Mouse (Mus musculus): Measurements from ENCODE around the gene Slit3.
A peak's percentile ranks its signal among the peaks of the same experiment; 100 is the strongest.

Slit3 gene

GRCm38 (mm10) chr11:35637102-35637501 lies 516.1 kb downstream of the Slit3 start:
- H3K4me1 ChIP-seq (replicated peaks; ENCODE audit: low read depth, low read length): peaks cover 30% of the 10 kb centered on the region
- TF ChIP-seq POU5F1 (IDR thresholded peaks at IDR 0.05; ENCODE audit: borderline replicate concordance, low read length) (no peak), NANOG (IDR thresholded peaks at IDR 0.05; ENCODE audit: borderline replicate concordance, low read length) (no peak), CTCF (conservative IDR thresholded peaks at IDR 0.05; ENCODE audit: low read length) (no peak)
- peaks cover 26% of the 10 kb centered on the region for H3K27me3 ChIP-seq (ENCODE audit: insufficient read depth, low read length)
- no peaks in the 10 kb centered on the region for H3K36me3 ChIP-seq (ENCODE audit: insufficient read depth, low read length)
- H3K9me3 ChIP-seq (ENCODE audit: low read length): no peaks in the 10 kb centered on the region
- no peak overlapping the region for H3K4me3 ChIP-seq (replicated peaks; ENCODE audit: low read length)

- Histone ChIP-seq H3K4me3 (replicated peaks; ENCODE audit: low read length) (peak overlapping the region; percentile 43), H3K36me3 (ENCODE audit: insufficient read depth, low read length) (no peaks in the 10 kb centered on the region), H3K4me1 (replicated peaks; ENCODE audit: low read depth, low read length) (peaks cover 30% of the 10 kb centered on the region), H3K27me3 (ENCODE audit: insufficient read depth, low read length) (peaks cover 15% of the 10 kb centered on the region), H3K9me3 (ENCODE audit: low read length) (no peaks in the 10 kb centered on the region)
- no peak for TF ChIP-seq NANOG (IDR thresholded peaks at IDR 0.05; ENCODE audit: borderline replicate concordance, low read length)
- TF ChIP-seq CTCF (conservative IDR thresholded peaks at IDR 0.05; ENCODE audit: low read length): no peak
- no peak for TF ChIP-seq POU5F1 (IDR thresholded peaks at IDR 0.05; ENCODE audit: borderline replicate concordance, low read length)
Observed at GRCm38 (mm10) chr11:35638862-35639384, 517.9 kb downstream of the Slit3 start.

- peaks cover 30% of the 10 kb centered on the region for H3K4me1 ChIP-seq (replicated peaks; ENCODE audit: low read depth, low read length)
- H3K27me3 ChIP-seq (ENCODE audit: insufficient read depth, low read length): peaks cover 12% of the 10 kb centered on the region
- H3K4me3 ChIP-seq (replicated peaks; ENCODE audit: low read length): peak overlapping the region; percentile 43
- no peak for TF ChIP-seq NANOG (IDR thresholded peaks at IDR 0.05; ENCODE audit: borderline replicate concordance, low read length)
- TF ChIP-seq POU5F1 (IDR thresholded peaks at IDR 0.05; ENCODE audit: borderline replicate concordance, low read length): no peak
- no peak for TF ChIP-seq CTCF (conservative IDR thresholded peaks at IDR 0.05; ENCODE audit: low read length)
- no peaks in the 10 kb centered on the region for H3K9me3 ChIP-seq (ENCODE audit: low read length)
- H3K36me3 ChIP-seq (ENCODE audit: insufficient read depth, low read length): no peaks in the 10 kb centered on the region
Observed at GRCm38 (mm10) chr11:35639428-35639827, 518.4 kb downstream of the Slit3 start.

- Histone ChIP-seq H3K27me3 (ENCODE audit: insufficient read depth, low read length) (peaks cover 2% of the 10 kb centered on the region), H3K9me3 (ENCODE audit: low read length) (no peaks in the 10 kb centered on the region), H3K4me1 (replicated peaks; ENCODE audit: low read depth, low read length) (no peaks in the 10 kb centered on the region), H3K36me3 (ENCODE audit: insufficient read depth, low read length) (no peaks in the 10 kb centered on the region), H3K4me3 (replicated peaks; ENCODE audit: low read length) (no peak overlapping the region)
- TF ChIP-seq POU5F1 (IDR thresholded peaks at IDR 0.05; ENCODE audit: borderline replicate concordance, low read length): no peak
- no peak for TF ChIP-seq CTCF (conservative IDR thresholded peaks at IDR 0.05; ENCODE audit: low read length)
- TF ChIP-seq NANOG (IDR thresholded peaks at IDR 0.05; ENCODE audit: borderline replicate concordance, low read length): no peak
Observed at GRCm38 (mm10) chr11:35651286-35651685, 530.3 kb downstream of the Slit3 start.

- H3K4me3 ChIP-seq (replicated peaks; ENCODE audit: low read length): no peak overlapping the region
- no peak for TF ChIP-seq POU5F1 (IDR thresholded peaks at IDR 0.05; ENCODE audit: borderline replicate concordance, low read length)
- no peak for TF ChIP-seq NANOG (IDR thresholded peaks at IDR 0.05; ENCODE audit: borderline replicate concordance, low read length)
- TF ChIP-seq CTCF (conservative IDR thresholded peaks at IDR 0.05; ENCODE audit: low read length): no peak
- H3K4me1 ChIP-seq (replicated peaks; ENCODE audit: low read depth, low read length): no peaks in the 10 kb centered on the region
- no peaks in the 10 kb centered on the region for H3K9me3 ChIP-seq (ENCODE audit: low read length)
- H3K36me3 ChIP-seq (ENCODE audit: insufficient read depth, low read length): no peaks in the 10 kb centered on the region
- H3K27me3 ChIP-seq (ENCODE audit: insufficient read depth, low read length): peaks cover 2% of the 10 kb centered on the region
Observed at GRCm38 (mm10) chr11:35655836-35656235, 534.8 kb downstream of the Slit3 start.

- TF ChIP-seq POU5F1 (IDR thresholded peaks at IDR 0.05; ENCODE audit: borderline replicate concordance, low read length) (no peak), CTCF (conservative IDR thresholded peaks at IDR 0.05; ENCODE audit: low read length) (no peak), NANOG (IDR thresholded peaks at IDR 0.05; ENCODE audit: borderline replicate concordance, low read length) (no peak)
- Histone ChIP-seq H3K27me3 (ENCODE audit: insufficient read depth, low read length) (peaks cover 2% of the 10 kb centered on the region), H3K36me3 (ENCODE audit: insufficient read depth, low read length) (no peaks in the 10 kb centered on the region), H3K4me3 (replicated peaks; ENCODE audit: low read length) (no peak overlapping the region), H3K4me1 (replicated peaks; ENCODE audit: low read depth, low read length) (no peaks in the 10 kb centered on the region), H3K9me3 (ENCODE audit: low read length) (no peaks in the 10 kb centered on the region)
Observed at GRCm38 (mm10) chr11:35657582-35657981, 536.6 kb downstream of the Slit3 start.

GRCm38 (mm10) chr11:35660967-35661366 lies 539.9 kb downstream of the Slit3 start:
- TF ChIP-seq CTCF (conservative IDR thresholded peaks at IDR 0.05; ENCODE audit: low read length): no peak
- no peak for TF ChIP-seq POU5F1 (IDR thresholded peaks at IDR 0.05; ENCODE audit: borderline replicate concordance, low read length)
- no peak overlapping the region for H3K4me3 ChIP-seq (replicated peaks; ENCODE audit: low read length)

GRCm38 (mm10) chr11:35662945-35663344 lies 541.9 kb downstream of the Slit3 start:
- H3K4me3 ChIP-seq (replicated peaks; ENCODE audit: low read length): no peak overlapping the region
- peaks cover 9% of the 10 kb centered on the region; the same call in 1 of the 2 replicates for H3K4me1 ChIP-seq (replicated peaks; ENCODE audit: low read depth, low read length)
- H3K9me3 ChIP-seq (ENCODE audit: low read length): no peaks in the 10 kb centered on the region
- TF ChIP-seq NANOG (IDR thresholded peaks at IDR 0.05; ENCODE audit: borderline replicate concordance, low read length) (no peak), CTCF (conservative IDR thresholded peaks at IDR 0.05; ENCODE audit: low read length) (no peak), POU5F1 (IDR thresholded peaks at IDR 0.05; ENCODE audit: borderline replicate concordance, low read length) (no peak)
- H3K27me3 ChIP-seq (ENCODE audit: insufficient read depth, low read length): no peaks in the 10 kb centered on the region
- H3K36me3 ChIP-seq (ENCODE audit: insufficient read depth, low read length): no peaks in the 10 kb centered on the region

More at GRCm38 (mm10) chr11:35660967-35661366, 539.9 kb downstream of the Slit3 start:
- no peaks in the 10 kb centered on the region for H3K9me3 ChIP-seq (ENCODE audit: low read length)
- H3K27me3 ChIP-seq (ENCODE audit: insufficient read depth, low read length): peaks cover 2% of the 10 kb centered on the region; the same call in 1 of the 2 replicates
- H3K4me1 ChIP-seq (replicated peaks; ENCODE audit: low read depth, low read length): peaks cover 9% of the 10 kb centered on the region; the same call in 1 of the 2 replicates
- H3K36me3 ChIP-seq (ENCODE audit: insufficient read depth, low read length): no peaks in the 10 kb centered on the region

GRCm38 (mm10) chr11:35663661-35664060 lies 542.6 kb downstream of the Slit3 start:
- peaks cover 1% of the 10 kb centered on the region; the same call in 1 of the 2 replicates for H3K27me3 ChIP-seq (ENCODE audit: insufficient read depth, low read length)
- H3K36me3 ChIP-seq (ENCODE audit: insufficient read depth, low read length): no peaks in the 10 kb centered on the region
- H3K4me3 ChIP-seq (replicated peaks; ENCODE audit: low read length): 0 out of 2 replicates have a peak overlapping the region, but pooled peaks have one; percentile 17
- no peak for TF ChIP-seq CTCF (conservative IDR thresholded peaks at IDR 0.05; ENCODE audit: low read length)
- no peak for TF ChIP-seq NANOG (IDR thresholded peaks at IDR 0.05; ENCODE audit: borderline replicate concordance, low read length)
- no peak for TF ChIP-seq POU5F1 (IDR thresholded peaks at IDR 0.05; ENCODE audit: borderline replicate concordance, low read length)
- peaks cover 9% of the 10 kb centered on the region; the same call in 1 of the 2 replicates for H3K4me1 ChIP-seq (replicated peaks; ENCODE audit: low read depth, low read length)
- no peaks in the 10 kb centered on the region for H3K9me3 ChIP-seq (ENCODE audit: low read length)

Data from E14TG2a.4 (cell line).